Mouse (Mus musculus) hindbrain, embryonic 15.5 days (tissue): ENCODE data around the gene Gsg1. TPM values are rescaled to one million over a fixed set of nuclear protein-coding genes. Genes with fewer than 3 reads are reported as not detected.

ENCODE experiments used
- ATAC-seq: fragments of 200-750 bp; cut with Nextera tagmentation; 2 replicates; pipeline ENCODE4 v1.8.0; 2017; ENCODE audit warnings: low read depth, moderate number of reproducible peaks, moderate TSS enrichment; ENCODE audit not compliant: low FRiP score
- H3K27ac ChIP-seq: fragments of 300-500 bp; sonication (generic); replicated peaks from 2 replicates; pipeline ENCODE4 v1.5.1; 2015; ENCODE audit warnings: mild to moderate bottlenecking, inconsistent platforms
- H3K27me3 ChIP-seq: fragments of 300-500 bp; sonication (generic); 2 replicates; pipeline ENCODE4 v1.6.1; 2015; ENCODE audit warnings: control low read depth, inconsistent platforms
- H3K36me3 ChIP-seq: fragments of 300-500 bp; sonication (generic); 2 replicates; pipeline ENCODE4 v1.6.1; 2015; ENCODE audit warnings: control low read depth, inconsistent platforms
- H3K4me1 ChIP-seq: fragments of 300-500 bp; sonication (generic); replicated peaks from 2 replicates; pipeline ENCODE4 v1.6.1; 2015; ENCODE audit warnings: control low read depth, inconsistent platforms
- H3K4me2 ChIP-seq: fragments of 300-500 bp; sonication (generic); 2 replicates; pipeline ENCODE4 v1.6.1; 2015; ENCODE audit warnings: moderate library complexity, mild to moderate bottlenecking, inconsistent platforms
- H3K4me3 ChIP-seq: fragments of 300-500 bp; sonication (generic); 2 replicates; pipeline ENCODE4 v1.5.1; 2015; ENCODE audit warnings: mild to moderate bottlenecking, inconsistent platforms
- H3K9ac ChIP-seq: fragments of 300-500 bp; sonication (generic); 2 replicates; pipeline ENCODE4 v1.6.1; 2015; ENCODE audit warnings: inconsistent platforms
- H3K9me3 ChIP-seq: fragments of 300-500 bp; sonication (generic); 2 replicates; pipeline ENCODE4 v1.6.1; 2016; ENCODE audit warnings: control low read depth, inconsistent platforms
- WGBS: fragments of 180-500 bp; shearing (Covaris S2); methylation state at CpG from one replicate; pipeline ENCODE4 v1.1.7; 2015; 5-methylcytosine and 5-hydroxymethylcytosine counted together
- polyA plus RNA-seq: library from polyadenylated mRNA; unstranded; fragments of >200 nt; fragmentation: Nextera tagmentation; extraction: Ambion mirVana; gene quantifications from 2 replicates; pipeline ENCODE4 v1.2.1, GENCODE M21; 2015

Gsg1 gene
- polyA plus RNA-seq, 1 experiment from 2014 or later: not detected

- peaks cover 28% of the 10 kb centered on the region for H3K4me1 ChIP-seq
- no peaks in the 10 kb centered on the region for H3K36me3 ChIP-seq
- H3K4me3 ChIP-seq: no peak overlapping the region; the same call in 1 of the 2 replicates
- WGBS: 5% methylated on average over 16 of the region's 16 CpGs
- ATAC-seq: peak; percentile 85
- no peaks in the 10 kb centered on the region for H3K27me3 ChIP-seq
- peak overlapping the region; percentile 21; the same call in 1 of the 2 replicates for H3K27ac ChIP-seq
- no peak overlapping the region for H3K9ac ChIP-seq
- H3K4me2 ChIP-seq: peak overlapping the region; percentile 43
- H3K9me3 ChIP-seq: no peaks in the 10 kb centered on the region
These were observed 1.4 kb downstream of the Gsg1 start for GRCm38 (mm10) chr6:135252728-135253077.

GRCm38 (mm10) chr6:135251849-135252727, 2.1 kb downstream of the Gsg1 start:
- Histone ChIP-seq H3K27me3 (no peaks in the 10 kb centered on the region), H3K9me3 (no peaks in the 10 kb centered on the region), H3K36me3 (no peaks in the 10 kb centered on the region), H3K27ac (peak overlapping the region; percentile 21; the same call in 1 of the 2 replicates), H3K9ac (no peak overlapping the region), H3K4me1 (peaks cover 28% of the 10 kb centered on the region), H3K4me2 (peak overlapping the region; percentile 43), H3K4me3 (no peak overlapping the region; the same call in 1 of the 2 replicates)
- 44% methylated on average over 24 of the region's 24 CpGs for whole genome bisulfite sequencing
- ATAC-seq: peak; percentile 43; the same call in 1 of the 2 replicates

GRCm38 (mm10) chr6:135250926-135251699, 3.0 kb downstream of the Gsg1 start:
- Histone ChIP-seq H3K4me3 (no peak overlapping the region), H3K36me3 (no peaks in the 10 kb centered on the region), H3K4me1 (peaks cover 28% of the 10 kb centered on the region), H3K27ac (no peak overlapping the region), H3K4me2 (no peak overlapping the region), H3K9me3 (no peaks in the 10 kb centered on the region), H3K27me3 (no peaks in the 10 kb centered on the region), H3K9ac (no peak overlapping the region)
- ATAC-seq: no peak
- 63% methylated on average over 19 of the region's 19 CpGs for WGBS

DNA sequence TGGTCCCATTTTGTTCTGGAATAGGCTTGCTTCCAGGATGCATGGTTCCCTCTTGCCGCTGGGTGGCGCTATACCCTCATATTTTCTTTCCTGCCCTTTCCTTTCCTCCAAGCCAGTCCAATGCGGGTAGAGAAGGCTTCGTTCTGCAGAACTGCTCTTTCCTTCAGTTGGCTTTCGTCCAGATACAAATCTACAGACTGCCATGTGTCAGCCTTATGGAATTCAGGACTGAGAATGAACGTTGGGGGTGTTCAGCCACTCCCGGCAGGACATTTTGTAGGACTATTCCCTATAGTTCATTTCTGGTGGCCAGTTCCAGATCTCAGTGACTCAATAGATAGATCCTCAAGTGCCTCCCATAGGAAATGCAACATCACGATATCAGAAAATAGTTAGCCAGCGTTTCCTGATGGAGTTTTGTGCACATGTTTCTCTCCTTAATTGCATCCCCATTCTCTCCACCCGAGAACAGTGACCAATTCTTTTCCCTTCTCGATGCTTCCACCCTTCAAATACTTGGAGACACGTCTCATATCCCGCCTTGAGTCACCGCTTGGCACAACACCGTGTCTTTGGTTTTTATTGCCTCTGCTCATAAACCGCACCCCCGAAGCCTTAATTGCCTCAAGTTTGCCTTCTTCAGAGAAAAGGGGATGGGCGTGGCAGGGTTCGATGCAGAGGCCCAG, 4.2 kb downstream of the Gsg1 start:
- peak; percentile 61; the same call in 1 of the 2 replicates for ATAC-seq
- no peak overlapping the region for H3K27ac ChIP-seq
- 53% methylated on average over 19 of the region's 19 CpGs for WGBS

DNA sequence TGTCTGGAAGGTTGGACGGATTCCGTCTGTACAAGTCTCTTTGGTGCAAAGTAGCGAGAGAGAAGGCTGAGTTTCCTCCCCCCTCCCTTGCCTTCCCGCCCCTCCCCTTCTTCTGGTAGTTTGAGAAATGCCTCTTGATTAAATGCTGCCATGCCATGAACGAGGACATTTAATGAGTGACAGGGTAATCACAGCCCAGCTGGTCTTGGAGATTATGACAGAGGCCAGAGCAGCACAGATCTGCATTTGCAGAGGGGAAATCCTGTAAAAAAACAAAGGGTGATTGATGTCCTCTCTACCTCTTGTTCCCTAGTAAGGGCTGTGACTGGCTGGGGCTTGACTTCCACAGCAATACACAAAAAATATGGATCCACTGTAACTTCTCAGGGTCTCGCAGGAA, 6.3 kb downstream of the Gsg1 start:
- H3K27me3 ChIP-seq: no peaks in the 10 kb centered on the region
- peaks cover 26% of the 10 kb centered on the region for H3K4me1 ChIP-seq
- no peaks in the 10 kb centered on the region for H3K9me3 ChIP-seq
- no peak overlapping the region for H3K4me3 ChIP-seq
- H3K36me3 ChIP-seq: no peaks in the 10 kb centered on the region
- H3K4me2 ChIP-seq: no peak overlapping the region
- WGBS: 60% methylated on average over 6 of the region's 6 CpGs
- no peak for ATAC-seq
- no peak overlapping the region for H3K27ac ChIP-seq
- no peak overlapping the region for H3K9ac ChIP-seq

More for the DNA sequence above, 4.2 kb downstream of the Gsg1 start:
- Histone ChIP-seq H3K9me3 (no peaks in the 10 kb centered on the region), H3K9ac (no peak overlapping the region), H3K4me1 (peaks cover 28% of the 10 kb centered on the region), H3K27me3 (no peaks in the 10 kb centered on the region), H3K4me2 (0 out of 2 replicates have a peak overlapping the region, but pooled peaks have one; percentile 11), H3K4me3 (no peak overlapping the region), H3K36me3 (no peaks in the 10 kb centered on the region)

- no peak for ATAC-seq
These were observed 8.6 kb downstream of the Gsg1 start for GRCm38 (mm10) chr6:135245586-135245985.

GRCm38 (mm10) chr6:135240361-135240760, 13.8 kb downstream of the Gsg1 start:
- WGBS: 95% methylated on average over 8 of the region's 8 CpGs
- Histone ChIP-seq H3K9ac (no peak overlapping the region), H3K4me2 (no peak overlapping the region), H3K27me3 (no peaks in the 10 kb centered on the region), H3K4me1 (no peaks in the 10 kb centered on the region), H3K27ac (no peak overlapping the region), H3K36me3 (peaks cover 3% of the 10 kb centered on the region), H3K9me3 (no peaks in the 10 kb centered on the region), H3K4me3 (no peak overlapping the region)
- ATAC-seq: no peak

More at GRCm38 (mm10) chr6:135245586-135245985, 8.6 kb downstream of the Gsg1 start:
- H3K4me3 ChIP-seq: no peak overlapping the region
- WGBS: 58% methylated on average over 8 of the region's 8 CpGs
- H3K9me3 ChIP-seq: no peaks in the 10 kb centered on the region
- no peaks in the 10 kb centered on the region for H3K36me3 ChIP-seq
- peaks cover 7% of the 10 kb centered on the region for H3K4me1 ChIP-seq
- H3K27me3 ChIP-seq: no peaks in the 10 kb centered on the region
- no peak overlapping the region for H3K4me2 ChIP-seq
- no peak overlapping the region for H3K9ac ChIP-seq
- H3K27ac ChIP-seq: no peak overlapping the region

GRCm38 (mm10) chr6:135238211-135238610, 15.9 kb downstream of the Gsg1 start:
- no peak overlapping the region for H3K4me2 ChIP-seq
- 47% methylated on average over 4 of the region's 4 CpGs for WGBS
- no peak overlapping the region for H3K27ac ChIP-seq
- H3K36me3 ChIP-seq: peaks cover 13% of the 10 kb centered on the region
- H3K27me3 ChIP-seq: no peaks in the 10 kb centered on the region
- no peak for ATAC-seq
- H3K9ac ChIP-seq: no peak overlapping the region
- H3K4me3 ChIP-seq: no peak overlapping the region
- no peaks in the 10 kb centered on the region for H3K9me3 ChIP-seq
- H3K4me1 ChIP-seq: no peaks in the 10 kb centered on the region

- Histone ChIP-seq H3K27me3 (no peaks in the 10 kb centered on the region), H3K36me3 (peaks cover 16% of the 10 kb centered on the region), H3K4me1 (no peaks in the 10 kb centered on the region), H3K27ac (no peak overlapping the region), H3K9ac (no peak overlapping the region), H3K4me2 (no peak overlapping the region), H3K9me3 (no peaks in the 10 kb centered on the region), H3K4me3 (no peak overlapping the region)
- no peak for ATAC-seq
- 75% methylated on average over 14 of the region's 14 CpGs for WGBS
These were observed 16.8 kb downstream of the Gsg1 start for GRCm38 (mm10) chr6:135237326-135237725.

- Histone ChIP-seq H3K27me3 (no peaks in the 10 kb centered on the region), H3K9ac (no peak overlapping the region), H3K4me2 (no peak overlapping the region), H3K4me3 (no peak overlapping the region), H3K4me1 (no peaks in the 10 kb centered on the region), H3K36me3 (peaks cover 24% of the 10 kb centered on the region), H3K27ac (no peak overlapping the region), H3K9me3 (no peaks in the 10 kb centered on the region)
- 93% methylated on average over 3 of the region's 3 CpGs for WGBS
- ATAC-seq: no peak
These were observed 17.6 kb downstream of the Gsg1 start for GRCm38 (mm10) chr6:135236576-135236975.

- WGBS: 94% methylated on average over 3 of the region's 3 CpGs
- Histone ChIP-seq H3K9me3 (no peaks in the 10 kb centered on the region), H3K36me3 (peaks cover 26% of the 10 kb centered on the region), H3K4me2 (no peak overlapping the region), H3K9ac (no peak overlapping the region), H3K4me1 (no peaks in the 10 kb centered on the region), H3K27me3 (no peaks in the 10 kb centered on the region), H3K27ac (no peak overlapping the region), H3K4me3 (no peak overlapping the region)
- no peak for ATAC-seq
These were observed 18.4 kb downstream of the Gsg1 start for GRCm38 (mm10) chr6:135235742-135236141.
